Comparison of ENCODE assay signal across 23 mouse cellular contexts in the genomic region with DNA sequence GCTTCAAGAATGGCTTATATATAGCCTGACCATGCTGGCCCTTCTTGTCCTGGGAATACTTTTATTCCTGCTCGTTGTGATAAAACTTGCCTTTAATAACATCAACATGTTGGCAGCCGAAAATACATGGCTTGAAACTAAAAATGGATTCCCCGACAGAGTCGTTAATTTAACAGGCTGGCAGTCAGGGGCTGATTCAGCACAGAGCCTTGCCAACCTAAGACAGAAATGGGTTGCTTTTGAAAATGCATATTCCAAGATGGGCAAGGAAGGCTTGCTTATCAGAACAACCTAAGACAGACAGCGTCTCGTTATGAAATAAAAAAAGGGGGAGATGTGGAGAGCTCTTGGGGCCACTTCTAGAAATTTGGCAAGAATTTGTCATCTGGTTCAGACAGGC. TPM values are rescaled to one million over a fixed set of nuclear protein-coding genes. Genes with fewer than 3 reads are reported as not detected.
DNase-seq lines count a peak whose midpoint lies in the region; ATAC-seq and TF ChIP-seq lines count a peak whose summit lies in the region.
"Had no signal": no experiment of that assay in that cellular context is flagged by ENCODE, and none has a peak within 500 bp of the region (broad histone marks: within the 10 kb centered on the region; RNA-seq: fewer than 3 reads in every experiment).

No protein-coding gene starts in this region.

- peaks cover 14% of the 10 kb centered on the region for H3K4me1 ChIP-seq in forebrain, embryonic 15.5 days
- no peaks in the 10 kb centered on the region for H3K4me1 ChIP-seq in forebrain, embryonic 12.5 days
- peaks cover 7% of the 10 kb centered on the region for H3K4me1 ChIP-seq in heart, adult 2 months (ENCODE audit: control insufficient read depth, insufficient read depth, low read length)
- peaks cover 45% of the 10 kb centered on the region for H3K4me1 ChIP-seq in heart, embryonic 16.5 days (ENCODE audit: control insufficient read depth, insufficient read depth, low read length)
- H3K4me1 ChIP-seq: embryonic facial prominence, embryonic 15.5 days; forebrain, embryonic 13.5 days had no signal

- intact Hi-C loops in heart, adult 2 months (cut with DNase I), result loop anchor here (2.0 kb wide), 1 partner anchor 15 kb away; the partner anchor contains the start of gene Ifngr2
- intact Hi-C loops in heart, postnatal 36 days (cut with DNase I), result no loop called here

- DNase-seq in heart, adult 2 months, result no peak
- DNase-seq in heart, adult 8-10 months (ENCODE audit: low spot score), result no peak
- DNase-seq in heart, postnatal 36 days, result no peak
- peak; percentile 59 for DNase-seq in brain, embryonic 14.5 days (ENCODE audit: low read depth)
- no peak for DNase-seq in cerebellum, adult 9-10 months
- DNase-seq: adrenal gland, postnatal 10 days; B cell, adult 2 months; cerebellum, adult 2 months; cerebellum, postnatal 14 days; embryo, embryonic 11 days; gastrocnemius, postnatal 14 days; kidney, adult 11 months; kidney, postnatal 10 days had no signal

- no peak for ATAC-seq in forebrain, embryonic 15.5 days (replicated peaks)
- no peak for ATAC-seq in forebrain, embryonic 12.5 days (ENCODE audit: low FRiP score)
- ATAC-seq in heart, embryonic 16.5 days (replicated peaks; ENCODE audit: extremely low read depth, insufficient read depth, low FRiP score), result peak; percentile 56
- ATAC-seq: CD4-positive, CD25-positive, alpha-beta regulatory T cell, adult 4 months; forebrain, embryonic 13.5 days had no signal

- no peak for TF ChIP-seq CTCF in heart, adult 2 months (IDR thresholded peaks at IDR 0.05)
- TF ChIP-seq CTCF in brain, embryonic 14.5 days (IDR thresholded peaks at IDR 0.05; ENCODE audit: borderline replicate concordance, extremely low read depth, insufficient read depth, insufficient read length), result no peak

- H3K4me2 ChIP-seq in forebrain, embryonic 15.5 days (replicated peaks), result no peak overlapping the region
- H3K4me2 ChIP-seq in forebrain, embryonic 12.5 days, result no peak overlapping the region
- H3K4me2 ChIP-seq in heart, embryonic 16.5 days (ENCODE audit: low read depth, low read length), result peak overlapping the region; percentile 49
- H3K4me2 ChIP-seq: embryonic facial prominence, embryonic 15.5 days; forebrain, embryonic 13.5 days; hindbrain, embryonic 14.5 days had no signal

- H3K36me3 ChIP-seq in forebrain, embryonic 15.5 days, result no peaks in the 10 kb centered on the region
- H3K36me3 ChIP-seq in forebrain, embryonic 12.5 days (replicated peaks), result no peaks in the 10 kb centered on the region
- no peaks in the 10 kb centered on the region for H3K36me3 ChIP-seq in heart, adult 2 months (ENCODE audit: control insufficient read depth, insufficient read depth, low read length)
- no peaks in the 10 kb centered on the region for H3K36me3 ChIP-seq in heart, embryonic 16.5 days (ENCODE audit: control insufficient read depth, insufficient read depth)
- H3K36me3 ChIP-seq: embryonic facial prominence, embryonic 15.5 days; G1E; hindbrain, embryonic 10.5 days had no signal

- H3K79me2 ChIP-seq in heart, adult 2 months (replicated peaks; ENCODE audit: control insufficient read depth, insufficient read depth, low read length), result no peaks in the 10 kb centered on the region

- H3K27ac ChIP-seq in forebrain, embryonic 15.5 days (replicated peaks), result peak overlapping the region; percentile 54
- no peak overlapping the region for H3K27ac ChIP-seq in forebrain, embryonic 12.5 days
- peak overlapping the region; percentile 58 for H3K27ac ChIP-seq in heart, adult 2 months
- peak overlapping the region; percentile 91 for H3K27ac ChIP-seq in heart, embryonic 16.5 days (ENCODE audit: low read length)
- H3K27ac ChIP-seq: embryonic facial prominence, embryonic 15.5 days; forebrain, embryonic 13.5 days; hindbrain, embryonic 10.5 days; hindbrain, embryonic 14.5 days had no signal

- 61% methylated on average over 6 of the region's 6 CpGs for WGBS in forebrain, embryonic 15.5 days
- 87% methylated on average over 6 of the region's 6 CpGs for WGBS in forebrain, embryonic 12.5 days
- 25% methylated on average over 6 of the region's 6 CpGs for WGBS in heart, adult 2 months
- 30% methylated on average over 6 of the region's 6 CpGs for WGBS in heart, embryonic 16.5 days

- TF ChIP-seq EP300 in heart, adult 2 months (IDR thresholded peaks at IDR 0.05; ENCODE audit: insufficient read depth, low read depth, low read length), result no peak

- no peak overlapping the region for H3K9ac ChIP-seq in forebrain, embryonic 15.5 days (replicated peaks)
- H3K9ac ChIP-seq in forebrain, embryonic 12.5 days, result no peak overlapping the region
- no peak overlapping the region for H3K9ac ChIP-seq in heart, adult 2 months (ENCODE audit: low read depth, low read length)
- H3K9ac ChIP-seq in heart, embryonic 16.5 days (ENCODE audit: low read length), result peak overlapping the region; percentile 59; the same call in 1 of the 2 replicates
- H3K9ac ChIP-seq: embryonic facial prominence, embryonic 15.5 days; forebrain, embryonic 13.5 days; hindbrain, embryonic 14.5 days had no signal

- TF ChIP-seq POLR2A in heart, adult 2 months (IDR thresholded peaks at IDR 0.05; ENCODE audit: insufficient read depth, low read depth, low read length), result no peak
- TF ChIP-seq POLR2A in brain, embryonic 14.5 days (IDR thresholded peaks at IDR 0.05; ENCODE audit: borderline replicate concordance, extremely low read depth, insufficient read depth, insufficient read length, poor library complexity, severe bottlenecking), result no peak

- no peaks in the 10 kb centered on the region for H3K27me3 ChIP-seq in forebrain, embryonic 15.5 days
- no peaks in the 10 kb centered on the region for H3K27me3 ChIP-seq in forebrain, embryonic 12.5 days
- H3K27me3 ChIP-seq in heart, adult 2 months (ENCODE audit: control insufficient read depth, insufficient read depth, low read length), result no peaks in the 10 kb centered on the region
- H3K27me3 ChIP-seq in heart, embryonic 16.5 days (ENCODE audit: control insufficient read depth, insufficient read depth, low read length), result no peaks in the 10 kb centered on the region
- H3K27me3 ChIP-seq: embryonic facial prominence, embryonic 15.5 days; forebrain, embryonic 13.5 days had no signal

- H3K4me3 ChIP-seq in forebrain, embryonic 15.5 days, result no peak overlapping the region
- no peak overlapping the region for H3K4me3 ChIP-seq in forebrain, embryonic 12.5 days (replicated peaks)
- no peak overlapping the region for H3K4me3 ChIP-seq in heart, adult 2 months
- no peak overlapping the region for H3K4me3 ChIP-seq in heart, embryonic 16.5 days (ENCODE audit: low read length)
- H3K4me3 ChIP-seq: embryonic facial prominence, embryonic 15.5 days; erythroblast, embryonic 14.5 days; forebrain, embryonic 13.5 days; hindbrain, embryonic 10.5 days had no signal

- no peaks in the 10 kb centered on the region for H3K9me3 ChIP-seq in forebrain, embryonic 15.5 days
- H3K9me3 ChIP-seq in forebrain, embryonic 12.5 days, result no peaks in the 10 kb centered on the region
- H3K9me3 ChIP-seq in heart, embryonic 16.5 days (replicated peaks; ENCODE audit: control insufficient read depth, low read length), result no peaks in the 10 kb centered on the region
- H3K9me3 ChIP-seq: embryonic facial prominence, embryonic 15.5 days; forebrain, embryonic 13.5 days; hindbrain, embryonic 10.5 days had no signal

RNA-seq across cellular contexts. Expression of gene Ifngr2, which starts 15.0 kb away (rescaled TPM):
- 104 and 105 TPM in 2 replicates for polyA plus RNA-seq in forebrain, embryonic 15.5 days (2015; fragmentation: Nextera tagmentation; extraction: Ambion mirVana)
- 27.9 and 31.9 TPM in 2 replicates for polyA plus RNA-seq in forebrain, embryonic 12.5 days (2016; fragmentation: Nextera tagmentation; extraction: Ambion mirVana)
- total RNA-seq in heart, adult 2 months (2021), result 100 to 1,000 TPM; 120 TPM
- polyA plus RNA-seq in heart, adult 2 months (2012; rRNA removed), result 100 and 140 TPM in 2 replicates
- 100 to 1,000 TPM; 122 to 145 (median 132) TPM for total RNA-seq in heart, adult 8-10 months (2022)
- polyA plus RNA-seq in heart, embryonic 16.5 days (2015; fragmentation: Nextera tagmentation; extraction: Ambion mirVana), result 134 and 141 TPM in 2 replicates
- total RNA-seq in heart, postnatal 36 days (2021), result 100 to 1,000 TPM; 128 to 159 TPM
- 34.8 and 43.1 TPM in 2 replicates for polyA plus RNA-seq in brain, embryonic 14.5 days (2012; rRNA removed)

RNA-seq across cellular contexts. Expression of gene Ifnar1, which starts 46.8 kb away (rescaled TPM):
- polyA plus RNA-seq in forebrain, embryonic 15.5 days (2015; fragmentation: Nextera tagmentation; extraction: Ambion mirVana), result 52.6 and 54.8 TPM in 2 replicates
- 54.7 and 57.7 TPM in 2 replicates for polyA plus RNA-seq in forebrain, embryonic 12.5 days (2016; fragmentation: Nextera tagmentation; extraction: Ambion mirVana)
- 10 to 100 TPM; 23.6 to 24.0 TPM for total RNA-seq in heart, adult 2 months (2021)
- 12.5 and 20.2 TPM in 2 replicates for polyA plus RNA-seq in heart, adult 2 months (2012; rRNA removed)
- total RNA-seq in heart, adult 8-10 months (2022), result 10 to 100 TPM; 18.7 to 28.6 (median 22.0) TPM
- 40.9 and 41.1 TPM in 2 replicates for polyA plus RNA-seq in heart, embryonic 16.5 days (2015; fragmentation: Nextera tagmentation; extraction: Ambion mirVana)
- total RNA-seq in heart, postnatal 36 days (2021), result 10 to 100 TPM; 31.5 to 32.6 TPM
- 43.7 and 54.3 TPM in 2 replicates for polyA plus RNA-seq in brain, embryonic 14.5 days (2012; rRNA removed)
